Mouse (Mus musculus) liver, embryonic 14.5 days (tissue): Measurements from ENCODE around the gene Dusp8.

ENCODE experiments used
- CTCF ChIP-seq: IDR thresholded peaks from 2 replicates; pipeline ENCODE4 v1.5.1; 2016; ENCODE audit warnings: antibody characterized with exemption, low read depth, control low read depth
- EP300 ChIP-seq: IDR thresholded peaks from 2 replicates; pipeline ENCODE4 v1.6.1; 2016; ENCODE audit warnings: antibody characterized with exemption, low read depth

DNA sequence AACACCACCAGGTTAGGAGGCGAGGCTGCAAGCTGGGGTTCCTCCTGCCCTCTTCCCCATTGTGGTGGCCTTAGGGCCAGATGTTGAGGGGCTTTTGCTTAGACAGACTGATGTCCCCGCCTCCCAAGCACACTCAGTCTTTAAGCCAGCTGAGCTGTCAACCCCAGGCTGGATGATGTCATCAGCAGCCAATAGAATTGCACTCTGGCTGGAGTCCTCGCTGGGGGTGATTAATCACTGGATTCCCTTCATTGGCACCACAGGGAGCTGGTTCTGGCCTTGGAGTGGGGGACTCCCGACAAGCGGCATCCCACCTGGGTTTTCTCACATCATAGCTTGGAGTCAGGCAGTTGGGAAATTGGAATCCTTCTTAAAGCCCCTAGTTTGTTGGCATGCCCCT lies 6.8 kb downstream of the Dusp8 start:
- no peak for TF ChIP-seq EP300
- no peak for TF ChIP-seq CTCF
